Mouse (Mus musculus) cerebellum, adult 11-12 months (tissue): Measurements from ENCODE around the gene Cgref1.
A peak's percentile ranks its signal among the peaks of the same experiment; 100 is the strongest.

Source experiments
- DNase-seq: peaks from one replicate; pipeline ENCODE4 v3.0.0; 2022

The Cgref1 gene

DNA sequence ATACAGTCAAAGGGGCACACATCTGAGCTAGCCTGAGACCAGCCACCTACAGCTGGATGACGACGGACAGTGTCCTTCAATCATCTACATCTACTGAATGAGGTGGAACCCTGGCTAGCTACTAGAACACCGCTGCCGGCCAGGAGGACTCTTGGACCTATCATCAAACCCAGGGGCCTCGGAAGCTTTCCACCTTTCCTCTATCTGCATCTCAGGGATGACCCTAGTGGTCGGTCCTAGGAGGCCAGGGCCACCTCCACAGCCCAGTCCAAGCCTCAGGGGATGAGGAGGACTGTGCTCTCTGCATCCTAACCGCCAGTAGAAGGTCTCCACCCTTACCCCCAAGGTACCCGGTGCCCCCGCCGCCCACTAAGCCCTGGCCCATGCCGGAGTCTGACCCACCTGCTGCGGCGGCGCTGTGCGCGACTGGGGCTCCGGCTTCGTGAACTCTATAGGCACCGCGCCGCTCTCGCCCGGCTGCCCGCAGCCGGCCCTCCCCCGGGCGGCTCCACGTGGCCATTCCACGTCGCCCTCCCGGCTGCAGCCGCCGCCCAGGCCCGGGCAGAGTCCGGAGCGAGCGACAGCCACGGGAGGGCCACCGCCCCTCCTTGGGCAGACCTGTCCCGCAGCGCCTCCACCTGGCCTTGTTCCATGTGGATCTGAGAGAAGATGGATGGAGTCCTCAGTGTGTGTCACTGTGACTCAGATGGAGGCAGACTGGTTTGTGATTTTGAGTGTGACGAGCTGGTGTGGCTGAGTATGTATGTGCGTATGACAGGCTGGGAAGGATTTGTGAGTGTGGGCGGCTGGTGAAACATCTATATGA, at the start of gene Cgref1:
Gene Cgref1 (minus strand): TSS at position 636 of the 826 bp plus-strand sequence.
- peak; percentile 79 for DNase-seq

DNA sequence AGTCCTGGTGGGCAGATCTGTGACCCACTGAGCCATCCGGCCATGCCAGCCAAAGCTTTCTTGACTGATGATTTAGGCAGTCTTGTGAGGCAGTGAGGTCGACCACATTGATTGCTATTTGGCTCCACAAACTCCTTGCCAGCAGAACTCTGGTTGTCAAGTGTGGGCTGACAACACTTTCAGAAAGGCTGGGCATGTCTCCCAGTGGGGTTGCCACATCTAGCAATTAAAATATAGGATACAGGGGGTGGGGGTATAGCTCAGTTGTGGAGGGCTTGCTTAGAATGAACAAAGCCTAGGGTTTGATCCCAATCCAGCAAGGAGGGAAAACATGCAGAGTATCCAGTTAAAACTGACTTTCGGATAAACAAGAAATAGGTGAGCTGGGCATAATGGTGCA, 48.7 kb upstream of the Cgref1 start:
- DNase-seq: no peak

DNA sequence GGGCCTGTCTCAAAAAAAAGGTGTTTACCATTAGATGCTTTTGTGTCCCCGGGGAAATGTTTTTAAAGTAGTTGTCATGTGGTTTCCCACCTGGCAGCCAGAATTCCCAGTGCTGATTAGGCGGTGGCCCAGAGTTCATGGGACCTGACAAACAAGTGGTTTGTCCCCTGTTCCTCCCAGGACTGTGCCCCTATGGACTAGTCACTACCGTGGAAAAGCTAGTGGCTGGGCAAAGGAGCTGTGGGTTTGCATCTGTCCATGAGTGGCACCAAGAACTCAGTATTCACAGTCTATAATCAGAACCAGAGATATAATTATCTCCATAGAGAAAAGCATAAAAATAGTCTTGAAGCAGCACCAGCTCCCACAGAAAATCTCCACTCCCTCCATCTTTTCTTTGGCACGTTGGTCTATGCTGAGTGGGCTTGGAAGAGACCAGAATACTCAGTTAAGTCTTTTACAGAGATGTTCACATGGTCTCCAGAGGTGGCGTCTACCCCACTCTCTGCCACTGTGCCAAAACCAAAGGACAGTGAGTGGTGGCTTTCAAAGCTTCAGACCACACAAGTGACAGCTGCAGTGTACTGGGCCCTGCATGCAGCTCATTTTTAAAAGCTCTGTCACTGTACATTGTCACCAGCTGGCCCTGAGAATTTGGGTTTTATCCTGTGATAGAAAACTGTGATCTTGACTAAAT, 47.7 kb upstream of the Cgref1 start:
- DNase-seq: no peak

DNA sequence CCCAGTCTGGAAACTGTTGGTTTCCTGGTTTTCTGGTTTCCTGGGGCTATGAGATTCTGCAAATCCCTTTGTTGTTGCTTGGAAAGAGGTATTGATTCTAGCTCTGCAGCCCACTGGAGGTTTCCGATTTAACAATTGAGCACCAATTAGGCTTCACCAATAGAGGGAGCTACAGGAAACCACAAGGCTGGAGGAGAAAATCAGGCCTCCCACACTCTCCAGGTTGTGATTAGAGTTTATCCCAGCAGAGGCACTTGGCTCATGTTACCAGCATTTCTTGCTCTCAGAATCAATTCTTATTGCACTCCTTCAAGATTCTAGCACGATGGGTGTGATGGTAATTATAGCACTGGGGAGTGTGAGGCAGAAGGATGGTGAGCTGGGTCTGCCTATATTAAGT, 37.0 kb upstream of the Cgref1 start:
- DNase-seq: no peak

DNA sequence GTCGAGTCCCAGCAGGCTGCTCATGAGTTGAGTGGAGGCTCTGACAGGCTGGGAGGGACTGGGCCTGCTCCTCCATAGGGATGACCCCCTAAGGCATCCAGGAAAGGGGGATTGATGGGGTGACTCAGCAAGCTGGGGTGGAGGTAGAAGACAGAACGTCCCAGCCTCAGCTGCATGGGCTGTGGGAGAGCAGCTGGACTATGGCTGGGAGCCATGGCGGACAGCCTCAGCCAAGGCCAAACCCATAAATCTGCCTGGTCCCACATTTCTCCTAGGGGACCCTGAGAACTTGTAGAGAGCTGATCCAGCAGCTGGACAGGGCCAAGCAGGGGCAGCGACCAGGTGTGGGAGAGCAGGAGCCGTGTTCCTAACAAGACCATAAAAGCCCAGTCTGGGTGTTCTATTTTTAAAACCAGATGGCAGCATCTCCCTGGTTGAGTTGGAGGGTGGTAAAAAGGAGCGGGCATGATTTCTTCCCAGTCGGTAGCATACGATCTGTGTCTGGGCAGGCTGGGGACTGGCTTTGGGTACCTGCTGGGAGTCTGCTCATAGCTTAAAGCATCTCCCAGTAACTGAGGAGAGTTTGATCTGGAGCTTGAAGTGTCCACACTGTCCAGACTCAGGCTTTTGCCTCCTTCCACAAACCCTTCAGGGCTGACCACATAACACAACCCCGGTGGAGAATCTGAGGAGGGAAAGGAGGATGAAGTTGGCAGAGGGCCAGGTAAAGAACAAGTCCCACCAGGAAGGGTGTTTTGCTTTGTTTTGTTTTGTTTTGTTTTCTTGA, 29.7 kb upstream of the Cgref1 start:
- DNase-seq: no peak

DNA sequence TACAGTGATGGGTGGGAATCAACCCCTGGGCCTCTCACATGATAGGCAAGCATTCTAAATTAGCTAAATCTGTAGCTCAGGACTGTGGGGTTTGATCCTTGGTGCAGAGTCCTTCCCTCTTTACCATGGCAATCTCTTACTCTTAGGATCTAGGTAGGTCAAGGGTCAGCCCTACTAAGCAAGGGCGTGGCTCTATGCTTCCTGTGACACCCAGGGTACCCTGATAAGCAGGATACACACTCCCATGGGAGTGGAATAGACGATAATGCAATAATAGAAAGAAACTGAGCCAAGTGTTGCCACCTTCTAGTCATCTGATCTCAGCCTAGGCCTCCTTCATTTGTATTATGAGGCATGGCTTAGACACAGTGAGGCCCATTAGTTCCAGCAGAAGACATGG, 24.0 kb upstream of the Cgref1 start:
- no peak for DNase-seq

DNA sequence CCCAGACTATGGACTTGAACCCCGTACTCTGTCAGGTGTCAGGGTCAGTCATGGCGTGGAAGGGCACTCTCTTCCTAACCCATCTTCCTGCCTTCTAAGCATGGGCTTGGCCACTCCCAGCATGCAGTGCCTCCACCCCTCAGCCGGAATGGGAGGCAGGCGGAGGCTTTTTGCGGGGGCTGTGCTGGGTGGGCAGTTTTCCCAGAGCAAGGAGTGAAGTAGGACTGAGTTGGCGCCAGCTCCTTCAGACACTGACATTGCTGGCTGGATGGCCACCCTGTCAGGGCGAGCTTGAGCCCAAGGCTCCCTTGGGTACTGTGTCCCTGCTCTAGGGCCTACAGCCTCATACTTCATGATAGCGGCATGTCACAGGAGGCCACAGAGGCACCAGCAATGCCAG, 23.0 kb upstream of the Cgref1 start, which contains the start of gene Tcf23:
Gene Tcf23 (plus strand): TSS at position 247 of the 400 bp plus-strand sequence.
- DNase-seq: no peak

DNA sequence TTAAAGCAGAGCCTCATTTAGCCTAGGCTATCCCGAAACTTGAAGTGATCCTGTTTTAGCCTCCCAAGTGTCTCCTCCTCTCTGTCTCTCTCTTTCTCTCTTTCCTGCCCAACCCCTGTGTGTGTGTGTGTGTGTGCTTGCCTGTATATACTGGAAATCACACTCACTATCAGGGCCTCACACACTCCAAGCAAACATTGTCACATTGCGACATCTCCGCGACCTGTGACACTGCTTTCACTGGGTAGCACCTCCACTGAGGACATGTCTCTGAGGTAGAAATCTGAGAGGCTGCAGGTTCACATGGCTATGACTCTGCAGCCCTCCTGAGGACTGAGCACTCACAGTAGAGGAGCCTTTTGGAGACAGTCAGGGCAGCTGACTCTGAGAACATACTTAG, 20.8 kb upstream of the Cgref1 start:
- DNase-seq: no peak

DNA sequence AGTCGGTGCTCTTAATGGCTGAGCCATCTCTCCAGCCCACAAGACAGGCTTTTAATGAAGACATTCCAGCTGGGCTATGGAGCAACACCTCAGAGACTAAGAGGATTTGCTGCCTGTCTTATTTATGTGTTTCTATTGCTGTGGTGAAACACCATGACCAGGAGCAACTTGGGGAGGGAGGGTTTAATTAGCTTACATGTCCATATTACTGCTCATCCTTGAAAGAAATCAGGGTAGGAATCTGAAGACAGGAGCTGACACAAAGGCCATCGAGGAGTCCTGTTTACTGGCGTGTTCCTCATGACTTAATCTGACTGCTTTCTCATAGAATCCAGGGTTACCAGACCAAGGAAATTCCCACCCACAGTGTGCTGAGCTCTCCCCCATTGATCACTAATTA, 18.5 kb upstream of the Cgref1 start:
- no peak for DNase-seq

DNA sequence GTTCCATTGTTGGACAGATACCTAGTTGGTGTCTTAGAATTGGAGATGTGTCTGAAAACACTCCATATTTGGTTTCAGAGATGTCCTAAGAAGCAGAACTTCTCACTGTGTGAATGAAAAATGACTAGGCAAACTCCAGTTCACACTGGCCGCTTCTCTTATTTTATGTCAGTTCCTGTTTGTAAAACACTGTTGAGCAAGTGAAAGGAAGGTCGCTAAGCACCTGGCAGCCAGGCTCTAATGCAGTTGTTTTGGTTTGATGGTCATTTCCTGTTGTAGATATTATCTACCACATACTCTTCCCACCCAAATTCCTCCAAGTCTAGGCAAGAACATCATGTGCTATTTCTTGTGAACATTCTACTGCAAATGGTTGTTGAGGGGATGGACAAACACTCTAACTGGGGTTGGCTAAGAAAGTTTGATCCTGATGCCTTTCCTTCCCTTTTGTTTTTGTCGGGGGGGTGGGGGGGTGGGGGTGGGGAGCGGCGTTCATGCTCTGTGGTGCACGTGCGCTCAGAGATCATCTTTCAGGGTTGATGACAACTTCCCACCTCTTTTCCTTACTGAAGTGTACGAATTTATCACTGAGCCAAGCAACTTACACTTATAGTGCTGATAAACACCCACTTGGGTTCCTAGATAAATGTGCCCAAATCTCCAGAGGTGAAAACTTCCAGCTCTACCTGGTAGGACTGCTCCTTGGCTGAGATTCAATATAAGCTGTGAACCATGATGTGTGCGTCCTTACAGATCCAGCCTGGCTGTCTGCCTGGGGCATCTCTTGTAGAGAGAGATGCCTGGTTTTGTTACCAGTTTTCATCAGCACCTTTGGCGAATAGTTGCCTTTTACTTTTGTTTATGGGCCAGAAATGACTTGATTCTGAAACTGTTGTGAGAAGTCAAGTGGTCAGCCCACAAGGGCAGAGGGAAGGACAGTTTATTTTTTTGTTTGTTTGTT, 16.4 kb upstream of the Cgref1 start:
- DNase-seq: no peak

DNA sequence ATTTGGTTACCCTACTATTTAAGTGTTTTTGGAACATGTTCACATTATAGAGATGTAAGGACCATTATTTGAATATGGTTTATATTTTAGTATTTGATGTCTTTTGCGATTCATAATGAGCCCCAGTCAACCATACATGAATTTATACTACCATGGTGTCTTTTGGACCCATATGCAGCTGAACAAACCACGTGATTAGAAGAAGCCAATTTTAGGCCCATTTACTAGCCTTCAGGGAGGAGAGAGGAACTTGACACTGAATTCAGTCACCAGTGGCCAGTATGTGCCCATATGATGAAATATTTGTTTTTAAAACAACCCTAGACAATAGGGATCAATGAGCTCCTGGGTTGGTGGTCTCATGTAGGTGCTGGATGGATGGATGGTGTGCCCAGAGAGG, 15.4 kb upstream of the Cgref1 start:
- no peak for DNase-seq

DNA sequence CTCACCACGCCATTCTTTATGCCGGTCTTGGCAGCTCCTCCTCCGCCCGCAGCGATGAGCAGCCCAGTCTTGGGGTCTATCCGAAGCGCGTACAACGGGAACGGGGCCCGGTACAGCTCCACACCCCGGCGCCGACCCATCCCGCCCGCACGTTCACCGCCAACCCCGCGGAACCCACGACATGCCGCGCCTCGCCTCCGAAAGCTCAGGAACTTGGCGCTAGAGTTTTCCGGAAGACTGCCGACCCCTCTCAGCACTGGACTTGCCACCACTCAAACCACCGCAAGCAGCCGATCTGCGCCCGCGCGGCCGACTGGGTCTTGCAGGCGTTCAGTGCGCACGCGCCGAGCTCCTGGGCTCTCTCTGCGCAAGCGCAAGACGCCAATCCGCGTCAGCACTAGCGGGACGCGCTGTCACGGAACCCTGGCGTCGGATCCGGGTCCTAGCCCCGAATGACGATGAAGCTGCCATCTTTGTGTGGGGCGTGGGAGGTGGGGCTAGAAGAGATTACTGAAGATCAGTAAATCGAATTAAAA, 14.6 kb upstream of the Cgref1 start, which contains the start of gene Preb:
Gene Preb (minus strand): TSS at position 396 of the 536 bp plus-strand sequence.
- peak; percentile 98 for DNase-seq

DNA sequence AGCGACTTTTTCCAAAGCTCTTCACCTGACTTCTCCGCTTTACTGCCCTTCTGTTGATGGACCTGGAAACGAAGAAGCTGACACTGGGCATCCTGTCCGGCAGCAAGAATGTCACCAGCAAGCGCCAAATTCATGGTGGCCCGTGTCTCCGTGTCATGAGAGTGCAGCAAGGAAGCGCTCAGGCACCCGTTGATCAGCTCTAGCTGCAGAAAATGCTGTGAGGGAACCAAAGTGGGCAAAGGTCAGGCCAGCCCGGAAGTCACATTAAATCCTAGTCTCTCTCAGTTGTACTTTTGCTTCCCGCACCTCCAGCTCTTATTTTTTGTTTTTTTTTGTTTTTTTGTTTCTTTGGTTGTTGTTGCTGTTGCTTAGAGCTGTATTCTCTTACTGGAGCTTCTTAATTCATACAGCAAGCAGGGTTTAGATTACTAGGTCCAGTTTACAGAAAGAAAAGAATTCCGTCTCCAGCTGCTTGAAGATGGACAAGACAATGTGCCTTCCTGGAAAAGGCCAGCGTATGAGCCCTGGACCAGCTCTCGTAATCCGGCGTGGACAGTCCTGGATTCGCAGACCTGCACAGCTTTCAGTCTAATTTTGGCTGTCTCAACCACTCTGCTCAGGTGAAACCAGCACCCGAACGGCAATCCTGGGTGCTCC, 13.9 kb upstream of the Cgref1 start:
- DNase-seq: no peak

DNA sequence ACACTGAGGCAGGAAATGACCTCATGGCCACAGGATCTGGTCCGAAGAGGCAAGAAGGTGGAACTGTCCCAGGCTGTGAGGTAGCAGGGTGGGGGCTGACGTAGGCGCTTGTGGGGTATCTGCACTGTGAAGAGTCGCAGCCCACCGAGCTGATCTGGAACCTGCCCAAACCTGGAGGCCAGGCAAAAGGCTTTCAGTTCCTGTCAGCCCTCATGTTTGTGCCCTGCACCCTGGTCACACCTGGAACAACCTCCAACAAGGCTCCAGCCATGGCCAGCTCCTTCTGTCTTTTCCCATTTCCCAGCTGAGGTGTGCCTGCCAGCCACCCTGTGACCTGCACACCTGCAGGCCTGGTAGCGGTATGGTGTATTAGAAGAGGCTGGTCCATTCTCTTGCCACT, 12.5 kb upstream of the Cgref1 start:
- peak; percentile 49 for DNase-seq

DNA sequence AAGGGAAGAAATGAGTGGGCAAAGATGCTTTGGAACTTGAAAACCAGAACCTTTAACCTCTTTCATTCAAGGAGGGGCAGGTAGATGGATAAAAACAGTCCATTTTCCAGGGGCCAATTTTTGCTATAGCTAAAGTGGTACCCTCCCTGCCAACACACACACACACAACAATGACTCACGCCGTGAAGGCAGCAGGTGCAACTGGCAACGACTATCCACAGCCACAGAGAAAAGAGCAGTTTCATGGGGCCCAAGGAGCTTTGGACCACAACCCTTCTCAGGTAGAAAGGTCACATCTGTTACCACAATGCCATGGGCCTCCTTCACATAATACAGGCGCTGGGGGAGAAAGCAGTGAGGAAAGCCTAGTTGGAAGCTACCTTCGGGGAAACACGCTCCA, 10.4 kb upstream of the Cgref1 start:
- no peak for DNase-seq

DNA sequence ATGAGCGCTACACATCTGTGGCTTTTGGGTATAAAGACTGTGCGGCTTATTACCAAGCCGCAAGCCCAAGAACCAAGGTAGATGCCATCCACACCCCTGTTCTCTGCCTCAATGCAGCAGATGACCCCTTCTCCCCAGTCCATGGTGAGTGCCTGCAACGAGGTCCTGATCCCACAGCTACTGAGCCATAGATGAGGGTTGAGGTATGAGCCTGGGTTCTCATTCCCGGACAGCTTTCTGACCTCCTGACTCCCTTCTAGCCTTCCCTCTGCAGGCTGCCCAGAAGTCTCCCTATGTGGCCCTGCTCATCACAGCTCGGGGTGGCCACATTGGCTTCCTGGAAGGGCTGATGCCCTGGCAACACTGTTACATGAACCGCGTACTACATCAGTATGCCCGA, 9.2 kb upstream of the Cgref1 start:
- DNase-seq: no peak

DNA sequence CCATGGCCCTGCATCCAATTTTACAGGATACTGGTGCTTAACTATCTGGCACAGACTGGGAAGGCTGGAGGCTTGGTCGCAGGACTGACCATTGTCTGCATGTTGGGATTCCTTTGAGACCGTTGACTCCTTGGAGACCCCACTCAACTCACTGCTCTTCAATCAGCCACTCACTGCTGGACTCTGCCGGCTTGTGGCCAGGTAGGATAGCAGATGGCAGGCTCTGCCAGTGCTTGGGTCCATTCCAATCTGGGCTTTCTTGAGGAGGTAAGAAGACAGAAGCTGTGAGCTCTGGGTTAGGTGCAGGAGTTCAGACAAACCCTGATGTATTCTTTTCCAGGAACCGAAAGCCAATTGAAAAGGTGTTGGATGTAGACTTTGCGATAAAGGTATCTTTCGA, 8.7 kb upstream of the Cgref1 start:
- peak; percentile 77 for DNase-seq

DNA sequence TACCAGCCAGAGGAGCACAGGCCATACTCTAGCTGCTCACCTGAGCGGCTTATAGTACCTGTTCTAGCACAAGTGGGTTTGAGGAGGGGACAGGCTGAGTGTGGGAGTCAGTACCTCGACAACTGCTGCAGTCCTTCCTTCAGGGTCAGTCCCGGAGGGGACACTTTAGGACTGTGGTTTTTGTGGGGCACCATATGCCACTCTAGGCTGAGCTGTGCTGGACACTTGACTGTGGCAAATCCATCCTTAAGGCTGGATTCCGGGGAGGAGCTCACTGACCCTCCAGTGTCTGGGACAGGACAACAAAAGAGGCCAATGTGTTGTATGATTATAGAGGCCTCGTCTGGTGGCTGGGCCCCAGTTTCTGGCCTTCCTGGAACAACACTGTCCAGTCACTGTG, 7.2 kb upstream of the Cgref1 start:
- DNase-seq: no peak

DNA sequence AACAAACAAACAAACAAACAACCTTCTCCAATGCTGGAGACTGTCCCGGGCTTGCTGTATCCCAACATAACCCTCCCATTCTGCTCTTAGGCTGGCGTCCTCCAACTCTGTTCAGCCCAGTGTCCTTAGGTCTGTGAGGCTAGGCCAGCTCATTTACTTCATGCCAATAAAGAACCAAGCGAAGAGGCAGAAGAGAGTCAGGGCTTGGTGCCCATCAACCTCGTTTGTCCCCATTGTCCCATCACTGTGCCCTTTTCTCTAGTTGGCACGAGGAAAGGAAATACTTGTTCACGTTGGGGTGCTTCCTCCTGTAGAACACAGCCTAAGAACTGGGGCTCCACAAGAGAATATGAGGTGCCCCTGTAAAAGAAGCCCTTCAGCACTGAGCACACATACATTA, 6.3 kb upstream of the Cgref1 start:
- no peak for DNase-seq

DNA sequence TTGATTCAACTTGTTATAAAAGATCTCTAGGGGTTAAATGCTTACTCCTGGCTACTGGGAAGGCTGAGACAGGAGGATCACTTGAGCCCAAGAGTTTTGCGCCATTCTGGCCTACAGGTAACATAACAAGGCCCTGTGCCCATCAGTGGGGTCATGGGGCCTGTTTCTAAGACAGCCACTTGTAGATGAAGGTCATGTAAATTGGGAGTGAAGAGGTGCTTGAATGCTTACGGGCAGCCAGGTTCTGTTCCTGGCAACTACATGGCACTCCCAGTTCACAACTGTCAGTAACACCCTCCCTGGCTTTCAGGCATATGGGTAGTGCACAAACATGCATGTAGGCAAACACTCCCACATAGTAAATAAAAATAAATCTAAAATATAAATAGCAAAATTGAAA, 5.5 kb upstream of the Cgref1 start:
- no peak for DNase-seq

DNA sequence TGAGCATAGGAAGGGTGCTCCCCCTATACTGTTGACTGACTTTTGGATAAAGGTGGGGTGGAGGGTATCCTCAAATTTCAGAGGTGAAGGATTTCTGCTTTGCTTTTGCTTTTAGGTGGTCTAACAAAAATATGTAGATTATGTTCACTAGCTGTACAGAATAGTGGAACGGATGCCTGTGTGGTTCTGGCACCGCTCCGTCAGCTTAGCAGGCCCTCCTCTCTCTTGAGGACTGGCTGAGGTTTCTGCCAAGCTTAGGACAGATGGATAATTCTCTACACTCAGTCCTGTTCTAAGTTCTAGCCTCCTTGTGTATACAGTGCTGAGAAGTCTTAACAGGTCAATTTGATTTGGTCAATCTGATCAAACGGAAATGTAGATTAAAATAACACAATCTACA, 5.1 kb upstream of the Cgref1 start:
- DNase-seq: peak; percentile 44
